Mouse (Mus musculus) cortical plate, adult 2 months (tissue): Measurements from ENCODE around the gene Igfbp3.

Experiments
- CTCF ChIP-seq: fragments of 200-500 bp; IDR thresholded peaks from 2 replicates; pipeline ENCODE4 v1.5.1; 2011; ENCODE audit warnings: mild to moderate bottlenecking, control low read depth, low read length; ENCODE audit not compliant: insufficient read depth; ENCODE audit errors: extremely low read depth
- POLR2A ChIP-seq: fragments of 200-500 bp; IDR thresholded peaks from 2 replicates; pipeline ENCODE4 v1.6.1; 2011; ENCODE audit warnings: mild to moderate bottlenecking, low read length, control low read depth; ENCODE audit not compliant: insufficient read depth; ENCODE audit errors: extremely low read depth

GRCm38 (mm10) chr11:7234436-7234835 is 20.7 kb upstream of the Igfbp3 start:
- TF ChIP-seq CTCF: no peak
- TF ChIP-seq POLR2A: no peak
